Mouse (Mus musculus) brain, embryonic 14.5 days (tissue): ENCODE results near the gene Ttc30a1.
"Not testable (repeated sequence)": the region's sequence is repeated elsewhere in the genome, so short reads cannot be mapped to it uniquely, and the experiment has no call there.

Experiments
- CTCF ChIP-seq: fragments of 200-500 bp; IDR thresholded peaks from 2 replicates; pipeline ENCODE4 v1.5.1; 2012; ENCODE audit warnings: inconsistent platforms, mild to moderate bottlenecking, moderate library complexity, borderline replicate concordance; ENCODE audit not compliant: insufficient read depth, insufficient read length; ENCODE audit errors: extremely low read depth
- POLR2A ChIP-seq: fragments of 200-500 bp; IDR thresholded peaks from 2 replicates; pipeline ENCODE4 v1.6.1; 2012; ENCODE audit warnings: mild to moderate bottlenecking, inconsistent platforms, borderline replicate concordance; ENCODE audit not compliant: poor library complexity, insufficient read depth, insufficient read length, severe bottlenecking; ENCODE audit errors: extremely low read depth

GRCm38 (mm10) chr2:75976070-75976469, 5.7 kb downstream of the Ttc30a1 start:
- TF ChIP-seq CTCF, POLR2A: not testable (repeated sequence)
